20 mouse cellular contexts compared by ENCODE assay signal in the genomic region with DNA sequence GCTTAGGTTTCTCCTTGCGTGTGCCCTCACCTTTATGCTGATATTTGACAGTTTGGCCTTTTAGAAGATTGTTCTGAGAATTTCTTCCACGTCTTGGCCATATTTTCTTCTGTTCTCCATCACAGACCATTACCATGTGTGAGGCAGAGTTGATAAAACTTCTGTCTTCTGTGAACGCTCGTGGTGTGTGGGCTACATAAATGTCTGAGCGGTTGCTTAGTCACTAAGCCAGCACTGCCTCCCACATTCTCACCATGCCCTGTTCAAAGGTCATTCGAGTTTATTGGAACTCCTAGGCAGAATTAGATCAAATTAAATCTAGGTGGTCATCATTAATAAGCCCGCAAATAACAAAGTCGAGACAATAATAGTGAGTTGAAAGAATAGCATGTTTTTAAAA.
A peak's percentile ranks its signal among the peaks of the same experiment; 100 is the strongest.
DNase-seq lines count a peak whose midpoint lies in the region; ATAC-seq and TF ChIP-seq lines count a peak whose summit lies in the region.
"Had no signal": no experiment of that assay in that cellular context is flagged by ENCODE, and none has a peak within 500 bp of the region (broad histone marks: within the 10 kb centered on the region; RNA-seq: fewer than 3 reads in every experiment).

No protein-coding gene starts in this region.

- H3K4me3 ChIP-seq in heart, adult 2 months = no peak overlapping the region
- H3K4me3 ChIP-seq: embryonic facial prominence, embryonic 13.5 days; forebrain, embryonic 12.5 days; heart, embryonic 13.5 days; hindbrain, embryonic 12.5 days had no signal

- ATAC-seq in CD4-positive, CD25-positive, alpha-beta regulatory T cell, adult 4 months = no peak
- peak; percentile 46 for ATAC-seq in inflammation-experienced regulatory T-cells, adult 6 months
- ATAC-seq: forebrain, embryonic 16.5 days; hindbrain, embryonic 16.5 days had no signal

- intact Hi-C loops in heart, adult 2 months (cut with DNase I) = no loop called here
- intact Hi-C loops in heart, postnatal 25 days (cut with DNase I) = loop anchor here (5.0 kb wide), 1 partner anchor 35 kb away; no protein-coding TSS in a partner anchor

- WGBS in heart, adult 2 months = 76% methylated on average over 8 of the region's 8 CpGs

- no peak overlapping the region for H3K9ac ChIP-seq in heart, adult 2 months (ENCODE audit: low read depth, low read length)
- H3K9ac ChIP-seq: embryonic facial prominence, embryonic 13.5 days; forebrain, embryonic 12.5 days; heart, embryonic 13.5 days; hindbrain, embryonic 12.5 days had no signal

- peaks cover 31% of the 10 kb centered on the region for H3K36me3 ChIP-seq in heart, adult 2 months (ENCODE audit: control insufficient read depth, insufficient read depth, low read length)
- H3K36me3 ChIP-seq: embryonic facial prominence, embryonic 13.5 days; forebrain, embryonic 12.5 days; G1E; heart, embryonic 13.5 days; hindbrain, embryonic 12.5 days had no signal

- peak; percentile 37 for DNase-seq in CD4-positive, CD25-positive, alpha-beta regulatory T cell, adult 2 months (ENCODE audit: low read depth, low spot score)
- DNase-seq in heart, adult 2 months = no peak
- no peak for DNase-seq in heart, postnatal 25 days (ENCODE audit: low spot score)
- DNase-seq in right cerebral cortex, adult 18-20 months = peak; percentile 17
- DNase-seq in right cerebral cortex, postnatal 25 days = no peak
- no peak for DNase-seq in T-cell, adult 2 months (ENCODE audit: low spot score)
- DNase-seq: adrenal gland, postnatal 14 days; cerebellum, adult 18-20 months; cerebellum, adult 9-11 months; cerebellum, postnatal 36 days; heart, postnatal 4 days had no signal

- TF ChIP-seq EP300 in heart, adult 2 months (IDR thresholded peaks at IDR 0.05; ENCODE audit: insufficient read depth, low read depth, low read length) = no peak

- H3K27me3 ChIP-seq in heart, adult 2 months (ENCODE audit: control insufficient read depth, insufficient read depth, low read length) = no peaks in the 10 kb centered on the region
- H3K27me3 ChIP-seq: embryonic facial prominence, embryonic 13.5 days; forebrain, embryonic 12.5 days; heart, embryonic 13.5 days; hindbrain, embryonic 12.5 days had no signal

- H3K79me2 ChIP-seq in heart, adult 2 months (replicated peaks; ENCODE audit: control insufficient read depth, insufficient read depth, low read length) = no peaks in the 10 kb centered on the region

- peak overlapping the region; percentile 77 for H3K27ac ChIP-seq in heart, adult 2 months
- H3K27ac ChIP-seq: forebrain, embryonic 12.5 days; heart, embryonic 13.5 days; hindbrain, embryonic 12.5 days had no signal

- no peak for TF ChIP-seq CTCF in heart, adult 2 months (IDR thresholded peaks at IDR 0.05)

- peaks cover 22% of the 10 kb centered on the region for H3K4me1 ChIP-seq in heart, adult 2 months (ENCODE audit: control insufficient read depth, insufficient read depth, low read length)
- H3K4me1 ChIP-seq: forebrain, embryonic 12.5 days; hindbrain, embryonic 12.5 days had no signal

- no peak for TF ChIP-seq POLR2A in heart, adult 2 months (IDR thresholded peaks at IDR 0.05; ENCODE audit: insufficient read depth, low read depth, low read length)

Comparison
In these comparisons a context has a peak if more than half of its experiments do, and no peak if none do; other contexts are left out.
1. DNase-seq: peak in CD4-positive, CD25-positive, alpha-beta regulatory T cell, adult 2 months (single experiment) and right cerebral cortex, adult 18-20 months (single experiment); none in heart, adult 2 months (0 of 2), heart, postnatal 25 days (single experiment), right cerebral cortex, postnatal 25 days (single experiment) and T-cell, adult 2 months (single experiment).